Mouse (Mus musculus): ENCODE measurements around the gene Rbpj. TPM values are rescaled to one million over a fixed set of nuclear protein-coding genes. Genes with fewer than 3 reads are reported as not detected.

Gene Rbpj
- polyA plus RNA-seq, 1 experiment = 13.4 TPM

DNA sequence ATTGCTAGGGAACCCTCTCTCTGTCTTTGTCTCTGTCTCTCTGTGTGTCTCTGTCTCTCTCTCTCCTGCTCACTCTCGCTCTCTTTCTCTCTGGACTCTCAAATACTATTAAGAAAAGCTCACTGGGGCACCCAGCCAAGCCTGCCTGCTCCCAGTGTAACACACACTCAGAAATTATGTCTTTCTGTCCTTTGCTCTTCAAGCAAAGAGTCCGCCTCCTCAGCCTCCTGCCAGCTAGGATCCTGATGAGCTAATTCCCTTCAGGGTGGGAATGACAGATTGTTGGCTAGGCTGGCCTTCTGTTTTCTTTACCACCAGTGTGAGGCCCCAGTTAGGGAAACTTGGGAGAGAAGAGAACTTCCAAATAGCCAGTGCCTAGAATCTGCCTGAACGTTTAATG lies 57.1 kb downstream of the Rbpj start:
- no peaks in the 10 kb centered on the region for H3K36me3 ChIP-seq (ENCODE audit: control insufficient read depth, insufficient read depth, low read length)
- no peaks in the 10 kb centered on the region for H3K4me1 ChIP-seq (ENCODE audit: control insufficient read depth, insufficient read depth, low read length)
- no peaks in the 10 kb centered on the region for H3K27me3 ChIP-seq (replicated peaks; ENCODE audit: control insufficient read depth, insufficient read depth, low read length)
- no peak overlapping the region for H3K4me3 ChIP-seq (ENCODE audit: insufficient read depth, low read depth, low read length)
- TF ChIP-seq POLR2A (IDR thresholded peaks at IDR 0.05; ENCODE audit: low read depth, low read length) (no peak), CTCF (conservative IDR thresholded peaks at IDR 0.05; ENCODE audit: insufficient read depth, insufficient read length, low read depth, low read length) (no peak)
- no peak overlapping the region for H3K27ac ChIP-seq (ENCODE audit: insufficient read depth, low read depth, low read length)
- DNase-seq = peak; percentile 37
- WGBS = 36% methylated on average over 3 of the region's 3 CpGs

DNA sequence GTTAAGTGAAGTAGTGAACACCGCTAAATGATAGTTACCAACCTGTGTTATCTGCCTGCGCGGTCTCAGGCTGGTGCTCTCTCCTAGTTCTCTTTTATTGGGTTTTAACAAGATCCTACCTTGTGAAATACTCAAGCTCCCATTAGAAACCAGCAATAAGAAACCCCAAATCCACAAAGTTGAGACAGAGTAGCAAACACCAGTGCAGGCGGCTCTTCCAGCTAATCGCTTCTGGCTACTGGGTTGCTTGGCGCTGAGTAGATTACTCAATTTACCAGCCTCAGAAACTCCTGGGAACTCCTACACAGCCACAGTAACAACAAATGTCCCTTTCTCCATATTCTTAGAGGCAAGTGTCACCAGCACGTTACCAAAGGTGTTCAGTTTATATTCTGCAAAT lies 58.2 kb downstream of the Rbpj start:
- no peaks in the 10 kb centered on the region for H3K4me1 ChIP-seq (ENCODE audit: control insufficient read depth, insufficient read depth, low read length)
- no peak for TF ChIP-seq POLR2A (IDR thresholded peaks at IDR 0.05; ENCODE audit: low read depth, low read length)
- no peak for TF ChIP-seq CTCF (conservative IDR thresholded peaks at IDR 0.05; ENCODE audit: insufficient read depth, insufficient read length, low read depth, low read length)
- WGBS = 96% methylated on average over 7 of the region's 7 CpGs

DNA sequence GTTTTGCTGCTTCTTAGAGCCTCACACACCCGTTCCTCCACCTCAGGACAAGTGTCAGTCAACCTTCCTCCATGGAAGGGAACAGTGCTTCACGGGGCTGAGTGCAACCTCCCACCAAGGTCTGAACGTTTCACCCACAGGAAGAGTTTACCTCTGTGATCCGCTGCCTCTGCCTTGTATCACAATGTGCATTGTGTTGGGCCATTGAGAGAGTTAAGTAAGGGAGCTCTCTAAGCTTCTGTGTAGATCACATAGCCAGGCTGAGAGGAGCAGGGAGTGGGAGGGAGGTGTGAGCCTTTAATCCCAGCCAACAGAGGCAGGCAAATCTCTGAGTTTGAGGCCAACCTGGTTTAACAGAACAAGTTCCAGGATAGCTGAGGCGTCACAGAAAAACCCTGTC lies 58.9 kb downstream of the Rbpj start:
- Histone ChIP-seq H3K4me3 (ENCODE audit: insufficient read depth, low read depth, low read length) (no peak overlapping the region), H3K4me1 (ENCODE audit: control insufficient read depth, insufficient read depth, low read length) (no peaks in the 10 kb centered on the region), H3K36me3 (ENCODE audit: control insufficient read depth, insufficient read depth, low read length) (no peaks in the 10 kb centered on the region), H3K27me3 (replicated peaks; ENCODE audit: control insufficient read depth, insufficient read depth, low read length) (no peaks in the 10 kb centered on the region), H3K27ac (ENCODE audit: insufficient read depth, low read depth, low read length) (no peak overlapping the region)
- no peak for TF ChIP-seq CTCF (conservative IDR thresholded peaks at IDR 0.05; ENCODE audit: insufficient read depth, insufficient read length, low read depth, low read length)
- TF ChIP-seq POLR2A (IDR thresholded peaks at IDR 0.05; ENCODE audit: low read depth, low read length) = no peak
- no peak for DNase-seq
- WGBS = 86% methylated on average over 5 of the region's 5 CpGs

More for the DNA sequence above, 58.2 kb downstream of the Rbpj start:
- DNase-seq = no peak
- Histone ChIP-seq H3K4me3 (ENCODE audit: insufficient read depth, low read depth, low read length) (no peak overlapping the region), H3K27ac (ENCODE audit: insufficient read depth, low read depth, low read length) (no peak overlapping the region), H3K27me3 (replicated peaks; ENCODE audit: control insufficient read depth, insufficient read depth, low read length) (no peaks in the 10 kb centered on the region), H3K36me3 (ENCODE audit: control insufficient read depth, insufficient read depth, low read length) (no peaks in the 10 kb centered on the region)

DNA sequence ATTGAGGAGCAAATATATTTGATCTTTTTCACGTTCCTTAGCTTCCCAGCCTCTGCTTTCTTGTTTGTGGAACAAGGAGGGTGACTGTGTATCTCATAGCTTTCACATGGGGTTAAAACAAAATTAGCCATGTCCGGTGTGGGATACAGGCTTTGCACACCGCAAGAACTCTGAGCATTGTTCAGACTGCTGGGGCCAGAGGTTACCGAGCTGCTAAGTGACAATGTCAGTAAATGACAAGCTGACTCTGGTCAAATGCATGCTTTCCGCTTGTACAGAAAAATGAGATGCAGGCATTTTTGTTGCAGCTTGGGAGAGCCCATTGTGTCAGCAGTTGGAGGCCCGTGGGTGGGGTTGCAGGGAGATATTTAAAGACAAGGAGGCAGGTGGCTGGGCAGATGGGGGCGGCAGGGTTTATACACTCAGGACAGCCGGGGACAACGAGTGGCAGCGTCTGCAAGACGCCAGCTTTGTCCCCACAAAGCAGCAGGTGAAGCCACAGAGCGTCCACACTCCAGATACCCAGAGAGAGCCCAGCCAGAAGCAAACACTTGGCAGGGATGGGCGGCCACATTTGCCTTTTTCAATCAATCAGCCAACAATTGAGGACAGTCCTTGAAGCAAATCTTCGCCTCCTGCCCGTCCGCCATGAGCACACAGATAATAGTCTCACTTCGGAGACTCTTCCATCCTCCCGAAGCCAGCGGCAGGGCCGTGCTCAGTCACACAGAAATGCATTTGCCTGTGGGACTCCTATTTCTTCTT lies 59.5 kb downstream of the Rbpj start:
- WGBS = 57% methylated on average over 20 of the region's 20 CpGs
- no peak for DNase-seq
- no peak for TF ChIP-seq CTCF (conservative IDR thresholded peaks at IDR 0.05; ENCODE audit: insufficient read depth, insufficient read length, low read depth, low read length)
- TF ChIP-seq POLR2A (IDR thresholded peaks at IDR 0.05; ENCODE audit: low read depth, low read length) = no peak

DNA sequence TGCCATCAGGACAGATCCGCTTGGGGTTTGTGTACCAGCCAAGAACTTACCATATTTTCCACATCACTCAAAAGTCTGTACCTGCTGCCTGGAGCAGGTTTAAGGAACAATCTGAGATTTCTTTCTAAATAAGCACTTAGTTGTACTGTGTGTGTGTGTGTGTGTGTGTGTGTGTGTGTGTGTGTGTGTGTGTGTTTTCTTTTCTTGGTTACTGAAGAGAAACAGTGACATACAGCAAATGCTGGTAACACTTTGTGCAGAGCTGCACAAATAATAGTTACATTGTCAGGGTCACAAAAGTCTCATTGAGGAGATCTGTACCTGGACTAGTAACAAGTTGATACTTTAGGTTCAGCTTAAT lies 60.1 kb downstream of the Rbpj start:
- WGBS = 72% methylated on average over 1 of the region's 1 CpGs
- Histone ChIP-seq H3K36me3 (ENCODE audit: control insufficient read depth, insufficient read depth, low read length) (no peaks in the 10 kb centered on the region), H3K4me1 (ENCODE audit: control insufficient read depth, insufficient read depth, low read length) (no peaks in the 10 kb centered on the region), H3K27me3 (replicated peaks; ENCODE audit: control insufficient read depth, insufficient read depth, low read length) (no peaks in the 10 kb centered on the region), H3K4me3 (ENCODE audit: insufficient read depth, low read depth, low read length) (no peak overlapping the region), H3K27ac (ENCODE audit: insufficient read depth, low read depth, low read length) (no peak overlapping the region)
- DNase-seq = no peak
- TF ChIP-seq CTCF (conservative IDR thresholded peaks at IDR 0.05; ENCODE audit: insufficient read depth, insufficient read length, low read depth, low read length) (no peak), POLR2A (IDR thresholded peaks at IDR 0.05; ENCODE audit: low read depth, low read length) (no peak)

More for the DNA sequence above, 59.5 kb downstream of the Rbpj start:
- no peaks in the 10 kb centered on the region for H3K27me3 ChIP-seq (replicated peaks; ENCODE audit: control insufficient read depth, insufficient read depth, low read length)
- no peak overlapping the region for H3K4me3 ChIP-seq (ENCODE audit: insufficient read depth, low read depth, low read length)
- H3K4me1 ChIP-seq (ENCODE audit: control insufficient read depth, insufficient read depth, low read length) = no peaks in the 10 kb centered on the region
- no peak overlapping the region for H3K27ac ChIP-seq (ENCODE audit: insufficient read depth, low read depth, low read length)
- H3K36me3 ChIP-seq (ENCODE audit: control insufficient read depth, insufficient read depth, low read length) = no peaks in the 10 kb centered on the region

DNA sequence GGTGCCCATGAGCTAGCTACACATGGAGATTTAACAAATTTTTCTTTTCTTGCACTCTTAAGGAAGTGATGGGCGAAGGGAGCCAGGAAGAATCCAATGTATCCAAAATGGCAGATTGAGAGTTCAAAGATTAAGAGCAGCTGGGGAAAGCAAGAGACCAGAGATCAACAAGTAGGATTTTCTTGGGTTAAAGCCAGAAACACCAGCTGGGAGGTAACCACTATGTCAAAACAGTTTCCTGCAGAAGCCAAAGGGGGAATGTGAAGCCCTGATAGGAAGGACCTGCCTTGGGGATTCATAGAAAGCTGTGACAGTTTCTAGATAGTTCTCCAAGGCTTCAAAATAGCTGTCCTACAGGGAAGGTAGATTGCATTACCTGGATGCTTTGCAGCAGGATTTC lies 63.9 kb downstream of the Rbpj start:
- WGBS = 78% methylated on average over 1 of the region's 1 CpGs
- Histone ChIP-seq H3K4me3 (ENCODE audit: insufficient read depth, low read depth, low read length) (no peak overlapping the region), H3K36me3 (ENCODE audit: control insufficient read depth, insufficient read depth, low read length) (no peaks in the 10 kb centered on the region), H3K27me3 (replicated peaks; ENCODE audit: control insufficient read depth, insufficient read depth, low read length) (no peaks in the 10 kb centered on the region), H3K27ac (ENCODE audit: insufficient read depth, low read depth, low read length) (no peak overlapping the region), H3K4me1 (ENCODE audit: control insufficient read depth, insufficient read depth, low read length) (no peaks in the 10 kb centered on the region)
- peak; percentile 59 for DNase-seq
- no peak for TF ChIP-seq POLR2A (IDR thresholded peaks at IDR 0.05; ENCODE audit: low read depth, low read length)
- no peak for TF ChIP-seq CTCF (conservative IDR thresholded peaks at IDR 0.05; ENCODE audit: insufficient read depth, insufficient read length, low read depth, low read length)

DNA sequence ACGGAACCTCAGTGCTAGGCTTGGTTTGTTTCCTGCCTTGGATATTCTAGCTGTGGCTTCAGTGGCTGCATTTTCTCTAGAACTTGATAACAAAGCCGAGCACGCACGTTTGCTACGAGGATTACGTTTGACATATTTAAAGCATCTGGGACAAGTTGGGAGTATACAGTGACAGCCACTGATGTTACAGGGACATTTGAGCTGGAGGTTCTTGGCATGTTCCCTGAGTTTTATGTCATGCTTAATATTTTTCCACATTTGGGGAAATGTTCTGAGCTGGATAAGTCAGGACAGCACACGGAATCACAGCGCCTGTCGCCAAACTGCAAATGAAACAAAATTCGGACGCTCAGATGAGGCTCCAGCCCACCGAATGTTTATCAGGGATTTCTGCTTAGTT lies 69.1 kb downstream of the Rbpj start:
- no peak overlapping the region for H3K27ac ChIP-seq (ENCODE audit: insufficient read depth, low read depth, low read length)
- WGBS = 72% methylated on average over 12 of the region's 12 CpGs
- no peak for DNase-seq
- no peak for TF ChIP-seq POLR2A (IDR thresholded peaks at IDR 0.05; ENCODE audit: low read depth, low read length)
- no peak for TF ChIP-seq CTCF (conservative IDR thresholded peaks at IDR 0.05; ENCODE audit: insufficient read depth, insufficient read length, low read depth, low read length)
- H3K4me3 ChIP-seq (ENCODE audit: insufficient read depth, low read depth, low read length) = no peak overlapping the region
- no peaks in the 10 kb centered on the region for H3K27me3 ChIP-seq (replicated peaks; ENCODE audit: control insufficient read depth, insufficient read depth, low read length)
- H3K4me1 ChIP-seq (ENCODE audit: control insufficient read depth, insufficient read depth, low read length) = no peaks in the 10 kb centered on the region
- H3K36me3 ChIP-seq (ENCODE audit: control insufficient read depth, insufficient read depth, low read length) = no peaks in the 10 kb centered on the region

Measured in kidney, adult 2 months (tissue).